Mouse (Mus musculus): Measurements from ENCODE around the gene Jmjd6. TPM values are rescaled to one million over a fixed set of nuclear protein-coding genes. Genes with fewer than 3 reads are reported as not detected.

Gene Jmjd6
- total RNA-seq (2023), result 54.8 TPM

GRCm38 (mm10) chr11:116843261-116844233 lies at the start of gene Jmjd6, which contains the start of gene Mettl23:
Gene Jmjd6 (minus strand): TSS chr11:116843449.
Gene Mettl23 (plus strand): TSS chr11:116843278.

GRCm38 (mm10) chr11:116852891-116853511 lies 9.8 kb upstream of the Jmjd6 start, which contains the start of gene Srsf2:
Gene Srsf2 (minus strand): TSS chr11:116853094.

GRCm38 (mm10) chr11:116852291-116852890 lies 9.1 kb upstream of the Jmjd6 start, which contains the start of gene Mfsd11:
Gene Mfsd11 (plus strand): TSS chr11:116852440.

GRCm38 (mm10) chr11:116827534-116828165 lies 15.6 kb downstream of the Jmjd6 start, which contains the start of gene Mxra7:
Gene Mxra7 (minus strand): TSS chr11:116828046.

Other genes starting within 250 kb of the Jmjd6 start
- gene Rhbdf2, start 216.4 kb downstream of the Jmjd6 start, total RNA-seq (2023), result 18.9 TPM
- gene Prcd, start 189.9 kb downstream of the Jmjd6 start, total RNA-seq (2023), result not detected
- not detected for gene Cygb, start 189.1 kb downstream of the Jmjd6 start, total RNA-seq (2023)
- gene St6galnac1, start 67.9 kb downstream of the Jmjd6 start, total RNA-seq (2023), result not detected
- not detected for gene Mxra7, start 15.4 kb downstream of the Jmjd6 start, total RNA-seq (2023)
- 51.0 TPM for gene Mettl23, start 171 bp downstream of the Jmjd6 start, total RNA-seq (2023)
- gene Mfsd11, start 9.0 kb upstream of the Jmjd6 start, total RNA-seq (2023), result 10.8 TPM
- 401 TPM for gene Srsf2, start 9.6 kb upstream of the Jmjd6 start, total RNA-seq (2023)
- not detected for gene Mgat5b, start 75.4 kb upstream of the Jmjd6 start, total RNA-seq (2023)

All from CD4-positive naive resting alpha-beta T cell, adult 76 days (primary cell).